Mouse (Mus musculus) small intestine, adult 2 months (tissue): ENCODE data around the gene Ppm1l.

Experiments
- CTCF ChIP-seq: fragments of 200-500 bp; IDR thresholded peaks from 2 replicates; pipeline ENCODE4 v1.5.1; 2012; ENCODE audit warnings: low read depth, mild to moderate bottlenecking, control low read depth, inconsistent platforms, low read length, moderate library complexity, mixed read lengths; ENCODE audit not compliant: insufficient replicate concordance, insufficient read length; ENCODE audit errors: extremely low read depth
- POLR2A ChIP-seq: fragments of 200-500 bp; IDR thresholded peaks from 2 replicates; pipeline ENCODE4 v1.6.1; 2012; ENCODE audit warnings: low read depth, mild to moderate bottlenecking, control low read depth, inconsistent platforms, low read length, moderate library complexity

DNA sequence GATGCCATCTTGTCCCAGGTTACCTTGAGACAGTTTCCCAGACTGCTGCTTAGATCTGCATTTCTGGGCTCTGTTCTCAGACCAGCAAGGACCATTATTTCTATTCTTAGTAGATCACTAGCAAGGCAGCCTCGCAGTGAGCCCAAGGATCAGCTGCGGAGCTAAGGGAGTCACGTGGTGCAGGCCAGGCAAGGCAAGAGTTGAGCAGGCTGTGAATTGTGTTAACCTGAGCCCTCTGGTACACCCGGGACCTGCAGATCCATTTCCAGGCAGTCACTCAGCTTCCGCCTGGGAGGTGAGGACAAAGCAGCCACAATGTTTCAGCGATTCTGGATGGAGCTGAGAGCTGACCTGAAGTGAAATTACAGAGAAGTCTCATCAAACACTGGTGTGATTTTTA is 185.3 kb downstream of the Ppm1l start:
- TF ChIP-seq CTCF = no peak
- TF ChIP-seq POLR2A = no peak
